ENCODE assay signal across 9 mouse cellular contexts in the genomic region with DNA sequence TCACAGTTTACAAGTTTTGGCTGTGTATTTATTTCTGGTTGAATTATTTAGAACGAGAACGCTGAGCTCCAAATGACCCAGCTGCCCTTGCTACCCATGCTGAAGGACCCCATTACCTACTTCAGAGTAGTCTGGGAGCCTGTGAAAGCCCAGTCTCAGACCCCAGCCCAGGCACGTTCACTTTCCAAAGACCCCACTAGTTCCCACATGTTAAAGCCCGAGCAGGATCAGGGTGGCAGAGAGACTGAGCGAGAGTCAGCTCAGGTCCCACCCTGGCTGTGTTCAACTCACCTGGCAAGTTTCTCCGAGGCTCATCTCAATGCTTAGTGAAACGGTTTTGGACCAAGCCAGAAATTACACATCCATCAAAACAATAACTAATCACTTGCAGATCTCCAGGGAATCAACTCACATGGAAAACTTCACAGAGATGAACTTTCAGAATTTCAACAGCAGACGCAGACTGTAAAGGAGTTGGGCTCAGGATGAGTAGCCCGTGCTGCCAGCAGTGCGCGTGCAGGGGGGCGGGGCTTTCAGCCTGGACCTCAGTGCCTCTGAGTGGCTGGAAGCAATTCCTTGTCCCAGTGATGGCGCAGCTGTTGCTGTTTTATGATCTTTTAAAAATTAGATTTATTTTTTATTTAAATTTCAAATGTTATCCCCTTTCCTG. TPM values are rescaled to one million over a fixed set of nuclear protein-coding genes. Genes with fewer than 3 reads are reported as not detected.
DNase-seq lines count a peak whose midpoint lies in the region; ATAC-seq and TF ChIP-seq lines count a peak whose summit lies in the region.
"Had no signal": no experiment of that assay in that cellular context is flagged by ENCODE, and none has a peak within 500 bp of the region (broad histone marks: within the 10 kb centered on the region; RNA-seq: fewer than 3 reads in every experiment).

No protein-coding gene starts in this region.

- no peak for TF ChIP-seq POLR2A in bone marrow macrophage, adult 2 months (IDR thresholded peaks at IDR 0.05; ENCODE audit: borderline replicate concordance, low read depth, low read length)

- WGBS in forebrain, embryonic 11.5 days = 3% methylated on average over 13 of the region's 13 CpGs
- 10% methylated on average over 13 of the region's 13 CpGs for WGBS in macrophage (ENCODE audit: missing documents)
- 1% methylated on average over 13 of the region's 13 CpGs for WGBS in stomach, embryonic 14.5 days

- peaks cover 25% of the 10 kb centered on the region for H3K4me1 ChIP-seq in G1E (ENCODE audit: insufficient read depth, low read depth, low read length)
- 0 out of 2 replicates have a peak, but pooled peaks cover 2% of the 10 kb centered on the region for H3K4me1 ChIP-seq in bone marrow macrophage, adult 2 months (ENCODE audit: control insufficient read depth, insufficient read depth, low read length)
- H3K4me1 ChIP-seq in forebrain, embryonic 11.5 days (replicated peaks; ENCODE audit: control insufficient read depth, insufficient read depth, low read length) = no peaks in the 10 kb centered on the region
- no peaks in the 10 kb centered on the region for H3K4me1 ChIP-seq in stomach, embryonic 14.5 days (ENCODE audit: control insufficient read depth, insufficient read depth, low read length)

- no peaks in the 10 kb centered on the region for H3K9me3 ChIP-seq in G1E (replicated peaks)
- no peaks in the 10 kb centered on the region for H3K9me3 ChIP-seq in forebrain, embryonic 11.5 days (ENCODE audit: control insufficient read depth, low read length)
- no peaks in the 10 kb centered on the region for H3K9me3 ChIP-seq in stomach, embryonic 14.5 days (ENCODE audit: control insufficient read depth, low read depth, low read length)

- H3K4me2 ChIP-seq in forebrain, embryonic 11.5 days (ENCODE audit: low read depth, low read length, severe bottlenecking) = peak overlapping the region; percentile 73
- peak overlapping the region; percentile 74 for H3K4me2 ChIP-seq in stomach, embryonic 14.5 days (replicated peaks; ENCODE audit: low read depth, low read length)

- intact Hi-C loops in heart, postnatal 14 days (cut with DNase I) = no loop called here

- no peaks in the 10 kb centered on the region for H3K27me3 ChIP-seq in G1E (ENCODE audit: insufficient read depth, low read length)
- H3K27me3 ChIP-seq in forebrain, embryonic 11.5 days (ENCODE audit: control insufficient read depth, insufficient read depth, low read length) = no peaks in the 10 kb centered on the region
- H3K27me3 ChIP-seq in stomach, embryonic 14.5 days (ENCODE audit: control insufficient read depth, insufficient read depth, low read length) = no peaks in the 10 kb centered on the region

- H3K36me3 ChIP-seq in G1E (replicated peaks) = peaks cover 31% of the 10 kb centered on the region
- H3K36me3 ChIP-seq in forebrain, embryonic 11.5 days (ENCODE audit: control insufficient read depth, insufficient read depth, low read length) = no peaks in the 10 kb centered on the region
- H3K36me3 ChIP-seq in macrophage (ENCODE audit: inconsistent target) = peaks cover 26% of the 10 kb centered on the region
- H3K36me3 ChIP-seq in stomach, embryonic 14.5 days (ENCODE audit: control insufficient read depth, insufficient read depth, low read length) = no peaks in the 10 kb centered on the region

- TF ChIP-seq CTCF in G1E (IDR thresholded peaks at IDR 0.05; ENCODE audit: low read depth, low read length) = no peak
- no peak for TF ChIP-seq CTCF in bone marrow macrophage, adult 2 months (IDR thresholded peaks at IDR 0.05; ENCODE audit: low read depth, low read length)

- peak overlapping the region; percentile 75 for H3K4me3 ChIP-seq in G1E (ENCODE audit: low read depth, low read length)
- H3K4me3 ChIP-seq in bone marrow macrophage, adult 2 months (ENCODE audit: insufficient read depth, low read length) = peak overlapping the region; percentile 81
- H3K4me3 ChIP-seq in forebrain, embryonic 11.5 days (ENCODE audit: low read depth, low read length) = peak overlapping the region; percentile 44
- H3K4me3 ChIP-seq in macrophage (ENCODE audit: inconsistent target) = peak overlapping the region; percentile 86
- H3K4me3 ChIP-seq in stomach, embryonic 14.5 days (ENCODE audit: low read depth, low read length) = peak overlapping the region; percentile 43

- DNase-seq in G1E (ENCODE audit: low spot score) = peak; percentile 8
- peak; percentile 68 for DNase-seq in forebrain, embryonic 11.5 days (ENCODE audit: low spot score)
- DNase-seq in heart, postnatal 14 days = peak; percentile 66 to 70
- DNase-seq in kidney, postnatal 14 days = peak; percentile 77
- DNase-seq in frontal cortex, postnatal 14 days (ENCODE audit: low spot score in 2 of 2) = no peak

- H3K79me2 ChIP-seq in macrophage (ENCODE audit: inconsistent target) = peaks cover 32% of the 10 kb centered on the region

- peak overlapping the region; percentile 86 for H3K27ac ChIP-seq in bone marrow macrophage, adult 2 months (ENCODE audit: insufficient read depth, low read depth, low read length)
- no peak overlapping the region for H3K27ac ChIP-seq in forebrain, embryonic 11.5 days (ENCODE audit: low read depth, low read length)
- peak overlapping the region; percentile 77 for H3K27ac ChIP-seq in macrophage
- H3K27ac ChIP-seq in stomach, embryonic 14.5 days (ENCODE audit: low read length) = peak overlapping the region; percentile 56; the same call in 1 of the 2 replicates

- H3K9ac ChIP-seq in forebrain, embryonic 11.5 days (ENCODE audit: low read length) = peak overlapping the region; percentile 48
- H3K9ac ChIP-seq in stomach, embryonic 14.5 days (replicated peaks; ENCODE audit: low read depth, low read length) = no peak overlapping the region; the same call in 1 of the 2 replicates

- no peak for ATAC-seq in G1E (ENCODE audit: extremely low read depth, insufficient number of reproducible peaks, low FRiP score, poor library complexity, severe bottlenecking)
- no peak for ATAC-seq in forebrain, embryonic 11.5 days (replicated peaks; ENCODE audit: low FRiP score)
- peak; percentile 68; the same call in 1 of the 2 replicates for ATAC-seq in stomach, embryonic 14.5 days (ENCODE audit: insufficient number of reproducible peaks, insufficient read depth, low FRiP score, low read depth)

RNA-seq across cellular contexts. Expression of a gene that starts 0.8 kb away (rescaled TPM):
- 67.6 and 71.7 TPM in 2 replicates for total RNA-seq in G1E (2014; fragmentation: Nextera tagmentation)
- 43.4 and 48.3 TPM in 2 replicates for total RNA-seq in G1E (2017)
- 1.2 and 2.7 TPM in 2 replicates for polyA plus RNA-seq in G1E (2012)
- 97.1 and 102 TPM in 2 replicates for polyA plus RNA-seq in bone marrow macrophage, adult 2 months (2012; ENCODE audit: insufficient read depth, insufficient read length, missing spikeins)
- 11.0 and 11.2 TPM in 2 replicates for polyA plus RNA-seq in forebrain, embryonic 11.5 days (2014; fragmentation: Nextera tagmentation; extraction: Ambion mirVana)
- total RNA-seq in heart, postnatal 14 days (2021) = 10 to 100 TPM; 63.4 to 70.7 TPM
- total RNA-seq in macrophage (2018; cell fraction: chromatin; rRNA removed) = 100 to 1,000 TPM in 15 of 26 experiments, 10 to 100 TPM in 11; 16.8 to 261 (median 111) TPM
- 10 to 100 TPM; 24.6 to 54.0 (median 39.4) TPM for total RNA-seq in macrophage (2018; cell fraction: cytosol; rRNA removed)
- 100 to 1,000 TPM in 7 of 26 experiments, 10 to 100 TPM in 19; 14.3 to 142 (median 64.9) TPM for total RNA-seq in macrophage (2018; cell fraction: nucleus; rRNA removed)
- 47.7 to 57.8 TPM (median 55.7 TPM) in 3 replicates for polyA plus RNA-seq in macrophage (2018)
- 21.8 and 22.9 TPM in 2 replicates for polyA plus RNA-seq in stomach, embryonic 14.5 days (2014; fragmentation: Nextera tagmentation; extraction: Ambion mirVana)

RNA-seq across cellular contexts. Expression of a gene that starts 27.3 kb away (rescaled TPM):
- total RNA-seq in G1E (2014; fragmentation: Nextera tagmentation) (not detected in 2 replicates), G1E (2017) (not detected in 2 replicates)
- polyA plus RNA-seq in G1E (2012) (not detected in 2 replicates), macrophage (2018) (not detected in 3 replicates)
- 0.46 TPM in 1 of 2 replicates, not detected in the other for polyA plus RNA-seq in bone marrow macrophage, adult 2 months (2012; ENCODE audit: insufficient read depth, insufficient read length, missing spikeins)
- not detected in 2 replicates for polyA plus RNA-seq in forebrain, embryonic 11.5 days (2014; fragmentation: Nextera tagmentation; extraction: Ambion mirVana)
- not detected for total RNA-seq in heart, postnatal 14 days (2021)
- total RNA-seq in macrophage (2018; cell fraction: chromatin; rRNA removed) = 1 to 10 TPM in 1 of 26 experiments, under 1 TPM in 4, not detected in 21; 0.55 to 1.7 (median 0.65) TPM
- under 1 TPM in 3 of 26 experiments, not detected in 23; 0.09 to 0.13 (median 0.11) TPM for total RNA-seq in macrophage (2018; cell fraction: cytosol; rRNA removed)
- under 1 TPM in 1 of 26 experiments, not detected in 25; 0.56 TPM for total RNA-seq in macrophage (2018; cell fraction: nucleus; rRNA removed)
- polyA plus RNA-seq in stomach, embryonic 14.5 days (2014; fragmentation: Nextera tagmentation; extraction: Ambion mirVana) = not detected in 2 replicates
- total RNA-seq: layer of hippocampus, postnatal 14 days had no signal

RNA-seq across cellular contexts. Expression of a gene that starts 30.9 kb away (rescaled TPM):
- total RNA-seq in G1E (2014; fragmentation: Nextera tagmentation) (1.7 TPM in 1 of 2 replicates, not detected in the other), G1E (2017) (0.33 and 0.64 TPM in 2 replicates)
- polyA plus RNA-seq in G1E (2012) (0.05 and 0.13 TPM in 2 replicates), macrophage (2018) (17.3 to 79.9 TPM (median 28.5 TPM) in 3 replicates)
- 98.3 and 111 TPM in 2 replicates for polyA plus RNA-seq in bone marrow macrophage, adult 2 months (2012; ENCODE audit: insufficient read depth, insufficient read length, missing spikeins)
- 18.9 and 19.9 TPM in 2 replicates for polyA plus RNA-seq in forebrain, embryonic 11.5 days (2014; fragmentation: Nextera tagmentation; extraction: Ambion mirVana)
- 1 to 10 TPM; 4.2 to 4.4 TPM for total RNA-seq in heart, postnatal 14 days (2021)
- 10 to 100 TPM in 2 of 26 experiments, 1 to 10 TPM in 18, under 1 TPM in 3, not detected in 3; 0.59 to 14.6 (median 2.0) TPM for total RNA-seq in macrophage (2018; cell fraction: chromatin; rRNA removed)
- 10 to 100 TPM in 13 of 26 experiments, 1 to 10 TPM in 13; 2.4 to 21.6 (median 10.9) TPM for total RNA-seq in macrophage (2018; cell fraction: cytosol; rRNA removed)
- total RNA-seq in macrophage (2018; cell fraction: nucleus; rRNA removed) = 10 to 100 TPM in 1 of 26 experiments, 1 to 10 TPM in 20, under 1 TPM in 5; 0.44 to 20.7 (median 2.7) TPM
- 6.6 and 8.0 TPM in 2 replicates for polyA plus RNA-seq in stomach, embryonic 14.5 days (2014; fragmentation: Nextera tagmentation; extraction: Ambion mirVana)

Comparison
In these comparisons a context has a peak if more than half of its experiments do, and no peak if none do; other contexts are left out.
1. DNase-seq: peak in G1E (single experiment), forebrain, embryonic 11.5 days (single experiment), heart, postnatal 14 days (2 of 2) and kidney, postnatal 14 days (single experiment); none in frontal cortex, postnatal 14 days (0 of 2).
2. Peak in every context shown above with its lines, with median percentiles within 50 percentile points of each other: H3K4me3 ChIP-seq.